Mouse (Mus musculus) CH12.LX (cell line): ENCODE results near the gene Eps15. TPM values are rescaled to one million over a fixed set of nuclear protein-coding genes. Genes with fewer than 3 reads are reported as not detected.
"Not testable (repeated sequence)": the region's sequence is repeated elsewhere in the genome, so short reads cannot be mapped to it uniquely, and the experiment has no call there.

Experiments used
- DNase-seq: peaks from one replicate; pipeline ENCODE4 v3.0.0-alpha.2; 2013; ENCODE audit errors: extremely low read depth
- H3K27ac ChIP-seq: 2 replicates; pipeline ENCODE4 v1.5.1; 2012; ENCODE audit warnings: low read depth, mild to moderate bottlenecking, control low read depth, moderate library complexity; ENCODE audit not compliant: insufficient read depth
- H3K27me3 ChIP-seq: replicated peaks from 2 replicates; pipeline ENCODE3; 2012; ENCODE audit warnings: inconsistent platforms
- H3K36me3 ChIP-seq, 2 experiments: replicated peaks in 1 of 2; 2 replicates each; pipeline versions ENCODE3 to v1.6.1; 2012; ENCODE audit warnings: inconsistent platforms in 1 of 2, low read length in 1 of 2, mild to moderate bottlenecking in 1 of 2, mixed read lengths in 1 of 2, moderate library complexity in 1 of 2; ENCODE audit not compliant: control insufficient read depth in 1 of 2, insufficient read depth in 1 of 2
- H3K4me1 ChIP-seq, 2 experiments: 2 replicates each; pipeline ENCODE4 v1.6.1; 2012; ENCODE audit warnings: inconsistent platforms in 1 of 2, moderate library complexity in 1 of 2; ENCODE audit not compliant: insufficient read depth in 2 of 2, control insufficient read depth in 1 of 2
- H3K4me2 ChIP-seq: 2 replicates; pipeline ENCODE4 v1.6.1; 2012; ENCODE audit warnings: low read depth, mild to moderate bottlenecking, control low read depth; ENCODE audit not compliant: poor library complexity, insufficient read depth, severe bottlenecking
- H3K4me3 ChIP-seq, 3 experiments: fragments of 150-350 bp in 1 of 3; sonication (generic) in 1 of 3; replicated peaks in 1 of 3; 2 replicates each; pipeline versions ENCODE3 to v1.5.1; 2011 to 2012; ENCODE audit warnings: low read depth in 2 of 3, low read length in 2 of 3, mild to moderate bottlenecking in 2 of 3, moderate library complexity in 2 of 3, control low read depth in 1 of 3, improper control_type of control experiment in 1 of 3, inconsistent platforms in 1 of 3, mixed read lengths in 1 of 3; ENCODE audit not compliant: poor library complexity in 1 of 3
- H3K79me2 ChIP-seq: replicated peaks from 2 replicates; pipeline ENCODE4 v1.6.1; 2012; ENCODE audit warnings: mild to moderate bottlenecking, moderate library complexity; ENCODE audit not compliant: control insufficient read depth, poor library complexity, insufficient read depth, severe bottlenecking; ENCODE audit errors: extremely low read depth
- H3K9ac ChIP-seq: 2 replicates; pipeline ENCODE4 v1.6.1; 2012; ENCODE audit warnings: low read depth, mild to moderate bottlenecking, control low read depth, moderate library complexity; ENCODE audit not compliant: insufficient read depth
- H3K9me3 ChIP-seq: replicated peaks from 2 replicates; pipeline ENCODE3; 2012; ENCODE audit warnings: low read length, inconsistent platforms, mixed read lengths
- BHLHE40 ChIP-seq: IDR thresholded peaks from 2 replicates; pipeline ENCODE4 v1.6.1; 2011; ENCODE audit warnings: mild to moderate bottlenecking, low read depth, low read length, improper control_type of control experiment
- CHD1 ChIP-seq: IDR thresholded peaks from 2 replicates; pipeline ENCODE4 v1.6.1; 2012; ENCODE audit warnings: low read depth, low read length, improper control_type of control experiment, inconsistent platforms
- CTCF ChIP-seq, 2 experiments: IDR thresholded peaks in 1 of 2; conservative IDR thresholded peaks in 1 of 2; 2 replicates each; pipeline ENCODE4 v1.5.1; 2011 to 2012; ENCODE audit warnings: low read depth in 2 of 2, low read length in 2 of 2, improper control_type of control experiment in 1 of 2, inconsistent platforms in 1 of 2, mild to moderate bottlenecking in 1 of 2, moderate library complexity in 1 of 2
- ETS1 ChIP-seq: conservative IDR thresholded peaks from 2 replicates; pipeline ENCODE4 v1.6.1; 2012; ENCODE audit warnings: low read depth, mild to moderate bottlenecking, inconsistent platforms, low read length, improper control_type of control experiment, moderate library complexity
- JUN ChIP-seq: IDR thresholded peaks from 2 replicates; pipeline ENCODE4 v1.6.1; 2011; ENCODE audit warnings: low read depth, mild to moderate bottlenecking, low read length, improper control_type of control experiment, moderate library complexity; ENCODE audit not compliant: insufficient read depth
- NELFE ChIP-seq: IDR thresholded peaks from 2 replicates; pipeline ENCODE4 v1.6.1; 2011; ENCODE audit warnings: low read depth, low read length, improper control_type of control experiment
- NRF1 ChIP-seq: IDR thresholded peaks from 2 replicates; pipeline ENCODE4 v1.6.1; 2014; ENCODE audit warnings: low read depth, mild to moderate bottlenecking, inconsistent platforms, low read length, improper control_type of control experiment, moderate library complexity
- PAX5 ChIP-seq: IDR thresholded peaks from 2 replicates; pipeline ENCODE4 v1.6.1; 2012; ENCODE audit warnings: low read length, inconsistent platforms, mixed read lengths
- POLR2A ChIP-seq: IDR thresholded peaks from 2 replicates; pipeline ENCODE4 v1.6.1; 2011; ENCODE audit warnings: low read depth, mild to moderate bottlenecking, improper control_type of control experiment, low read length
- POLR2AphosphoS2 ChIP-seq: IDR thresholded peaks from 2 replicates; pipeline ENCODE4 v1.6.1; 2011; ENCODE audit warnings: low read depth, low read length, improper control_type of control experiment
- RAD21 ChIP-seq: IDR thresholded peaks from 2 replicates; pipeline ENCODE4 v1.6.1; 2011; ENCODE audit warnings: low read depth, mild to moderate bottlenecking, low read length, improper control_type of control experiment, moderate library complexity
- USF2 ChIP-seq: conservative IDR thresholded peaks from 2 replicates; pipeline ENCODE4 v1.6.1; 2011; ENCODE audit warnings: low read depth, low read length, improper control_type of control experiment
- ZC3H11A ChIP-seq: IDR thresholded peaks from 2 replicates; pipeline ENCODE4 v1.6.1; 2012; ENCODE audit warnings: low read depth, mild to moderate bottlenecking, inconsistent platforms, low read length, improper control_type of control experiment
- dilution Hi-C: fragments of 300-500 bp; cut with MboI; formaldehyde crosslinking; loops from 2 replicates; pipeline ENCODE4 v1.14.3; 2020; ENCODE audit warnings: low sequenced_read_pairs; ENCODE audit not compliant: extremely low pct_unique_long_range_greater_than_20kb, extremely low pct_ligation_motif_present
- in situ Hi-C: fragments of 300-500 bp; cut with MboI; formaldehyde crosslinking; loops from 3 replicates; pipeline ENCODE4 v1.14.3; 2019; ENCODE audit warnings: low sequenced_read_pairs, low pct_ligation_motif_present, low pct_unique_long_range_greater_than_20kb, mixed read lengths
- polyA plus RNA-seq: library from polyadenylated mRNA; unstranded; fragments of >175 nt; gene quantifications from 2 replicates; pipeline ENCODE4 v1.2.1, GENCODE M21; 2012; ENCODE audit warnings: low read depth; ENCODE audit not compliant: insufficient read length
- total RNA-seq, 2 experiments: library from RNA; depleted of rRNA; stranded (reverse); fragments of 300-350 nt in 1 of 2; fragments of >200 nt in 1 of 2; gene quantifications; 2 replicates each; pipeline ENCODE4 v1.2.3; 2012 to 2014

Eps15 gene
- total and polyA plus RNA-seq, 3 experiments = 23.4 to 60.4 (median 39.6) TPM

GRCm38 (mm10) chr4:109401176-109401689 lies 121.2 kb downstream of the Eps15 start:
- Histone ChIP-seq H3K36me3 (peaks cover 0 to 3% of the 10 kb centered on the region in 2 experiments), H3K4me2 (no peak overlapping the region), H3K79me2 (no peaks in the 10 kb centered on the region), H3K4me3 (no peak overlapping the region), H3K4me1 (peaks cover 0 to 13% of the 10 kb centered on the region in 2 experiments; a peak in 2 of 4 replicates), H3K9ac (no peak overlapping the region), H3K9me3 (no peaks in the 10 kb centered on the region), H3K27ac (no peak overlapping the region), H3K27me3 (no peaks in the 10 kb centered on the region)
- in situ Hi-C loops = no loop called here
- no peak for DNase-seq
- TF ChIP-seq USF2 (no peak), CTCF (conservative IDR thresholded peaks at IDR 0.05 in 1 of 2, IDR thresholded peaks at IDR 0.05 in 1 of 2; ENCODE audit: low read depth in 2 of 2, low read length in 2 of 2) (peak; percentile 13 to 29; a peak in 1 of 4 replicates)
- dilution Hi-C loops = no loop called here

- H3K27me3 ChIP-seq, H3K4me2 ChIP-seq, dilution Hi-C loops, H3K4me3 ChIP-seq, H3K9ac ChIP-seq, in situ Hi-C loops, H3K79me2 ChIP-seq, H3K9me3 ChIP-seq, H3K27ac ChIP-seq, DNase-seq, H3K36me3 ChIP-seq: not testable (repeated sequence)
- H3K4me1 ChIP-seq = peaks cover 0 to 23% of the 10 kb centered on the region in 2 experiments; a peak in 2 of 4 replicates
- peak in 1 of 2 experiments; percentile 39; a peak in 2 of 4 replicates for TF ChIP-seq CTCF (conservative IDR thresholded peaks at IDR 0.05 in 1 of 2, IDR thresholded peaks at IDR 0.05 in 1 of 2; ENCODE audit: low read depth in 2 of 2, low read length in 2 of 2)
Observed at GRCm38 (mm10) chr4:109404908-109405307, 124.8 kb downstream of the Eps15 start.

GRCm38 (mm10) chr4:109405415-109405814 lies 125.3 kb downstream of the Eps15 start:
- Histone ChIP-seq H3K9ac (no peak overlapping the region), H3K4me2 (no peak overlapping the region), H3K79me2 (no peaks in the 10 kb centered on the region), H3K36me3 (peaks cover 0 to 3% of the 10 kb centered on the region in 2 experiments), H3K9me3 (peaks cover 2% of the 10 kb centered on the region), H3K4me1 (peaks cover 0 to 28% of the 10 kb centered on the region in 2 experiments; a peak in 2 of 4 replicates), H3K4me3 (no peak overlapping the region), H3K27me3 (no peaks in the 10 kb centered on the region), H3K27ac (no peak overlapping the region)
- DNase-seq = no peak
- no peak for TF ChIP-seq BHLHE40
- TF ChIP-seq CHD1 = no peak
- no peak for TF ChIP-seq ZC3H11A
- TF ChIP-seq PAX5 = no peak
- no peak for TF ChIP-seq POLR2A
- no peak for TF ChIP-seq POLR2AphosphoS2
- TF ChIP-seq JUN = no peak
- TF ChIP-seq ETS1 = no peak
- TF ChIP-seq RAD21 = no peak
- no peak for TF ChIP-seq NRF1
- TF ChIP-seq NELFE = no peak
- no peak for TF ChIP-seq CTCF (conservative IDR thresholded peaks at IDR 0.05 in 1 of 2, IDR thresholded peaks at IDR 0.05 in 1 of 2; ENCODE audit: low read depth in 2 of 2, low read length in 2 of 2)
- dilution Hi-C loops (no loop called here), in situ Hi-C loops (no loop called here)
